ENCODE assay signal across 18 mouse cellular contexts in genomic region chr3:97876259-97876658, GRCm38 (mm10). TPM values are rescaled to one million over a fixed set of nuclear protein-coding genes. Genes with fewer than 3 reads are reported as not detected.
A peak's percentile ranks its signal among the peaks of the same experiment; 100 is the strongest.
DNase-seq lines count a peak whose midpoint lies in the region; ATAC-seq and TF ChIP-seq lines count a peak whose summit lies in the region.
"Had no signal": no experiment of that assay in that cellular context is flagged by ENCODE, and none has a peak within 500 bp of the region (broad histone marks: within the 10 kb centered on the region; RNA-seq: fewer than 3 reads in every experiment).

No protein-coding gene starts in this region.

- H3K9me3 ChIP-seq in forebrain, embryonic 15.5 days = no peaks in the 10 kb centered on the region
- H3K9me3 ChIP-seq in forebrain, embryonic 11.5 days (ENCODE audit: control insufficient read depth, low read length) = no peaks in the 10 kb centered on the region
- no peaks in the 10 kb centered on the region for H3K9me3 ChIP-seq in forebrain, postnatal 0 days (ENCODE audit: low read length)
- H3K9me3 ChIP-seq: embryonic facial prominence, embryonic 15.5 days; heart, embryonic 15.5 days; liver, embryonic 12.5 days had no signal

- no peaks in the 10 kb centered on the region for H3K36me3 ChIP-seq in forebrain, embryonic 15.5 days
- no peaks in the 10 kb centered on the region for H3K36me3 ChIP-seq in forebrain, embryonic 11.5 days (ENCODE audit: control insufficient read depth, insufficient read depth, low read length)
- H3K36me3 ChIP-seq in forebrain, postnatal 0 days (ENCODE audit: insufficient read depth) = no peaks in the 10 kb centered on the region
- H3K36me3 ChIP-seq: embryonic facial prominence, embryonic 15.5 days; heart, embryonic 15.5 days; liver, embryonic 12.5 days had no signal

- WGBS in forebrain, embryonic 15.5 days = 47% methylated on average over 8 of the region's 8 CpGs
- 62% methylated on average over 8 of the region's 8 CpGs for WGBS in forebrain, embryonic 11.5 days
- 37% methylated on average over 8 of the region's 8 CpGs for WGBS in forebrain, postnatal 0 days

- H3K27me3 ChIP-seq in forebrain, embryonic 15.5 days = no peaks in the 10 kb centered on the region
- H3K27me3 ChIP-seq in forebrain, embryonic 11.5 days (ENCODE audit: control insufficient read depth, insufficient read depth, low read length) = no peaks in the 10 kb centered on the region
- H3K27me3 ChIP-seq in forebrain, postnatal 0 days (ENCODE audit: insufficient read depth, low read length) = no peaks in the 10 kb centered on the region
- H3K27me3 ChIP-seq: embryonic facial prominence, embryonic 15.5 days; heart, embryonic 15.5 days; liver, embryonic 12.5 days had no signal

- no peak overlapping the region for H3K4me3 ChIP-seq in forebrain, embryonic 15.5 days
- no peak overlapping the region for H3K4me3 ChIP-seq in forebrain, embryonic 11.5 days (ENCODE audit: low read depth, low read length)
- H3K4me3 ChIP-seq in forebrain, postnatal 0 days (ENCODE audit: low read depth, low read length) = no peak overlapping the region
- H3K4me3 ChIP-seq: embryonic facial prominence, embryonic 15.5 days; heart, adult 2 months; heart, embryonic 15.5 days; left cerebral cortex, adult 2 months; liver, embryonic 12.5 days had no signal

- ATAC-seq in forebrain, embryonic 15.5 days (replicated peaks) = peak; percentile 82
- no peak for ATAC-seq in forebrain, embryonic 11.5 days (replicated peaks; ENCODE audit: low FRiP score)
- peak; percentile 19; the same call in 1 of the 2 replicates for ATAC-seq in forebrain, postnatal 0 days
- ATAC-seq: intestine, embryonic 16.5 days; liver, embryonic 12.5 days had no signal

- DNase-seq in forebrain, embryonic 11.5 days (ENCODE audit: low spot score) = no peak
- peak; percentile 29 for DNase-seq in 416B (ENCODE audit: low read depth)
- DNase-seq in NIH3T3 (ENCODE audit: low read depth) = peak; percentile 21
- peak; percentile 29 for DNase-seq in forebrain, postnatal 0 days
- no peak for DNase-seq in lung, postnatal 4 days
- DNase-seq in MN1 (ENCODE audit: low spot score) = no peak
- DNase-seq: cerebellum, postnatal 10 days; heart, adult 2 months; kidney, postnatal 14 days; lung, embryonic 14.5 days; retina, postnatal 1 day; thymus, postnatal 36 days had no signal

- H3K4me2 ChIP-seq in forebrain, embryonic 15.5 days (replicated peaks) = no peak overlapping the region
- no peak overlapping the region for H3K4me2 ChIP-seq in forebrain, embryonic 11.5 days (ENCODE audit: low read depth, low read length, severe bottlenecking)
- H3K4me2 ChIP-seq in forebrain, postnatal 0 days (ENCODE audit: low read depth) = no peak overlapping the region
- H3K4me2 ChIP-seq: embryonic facial prominence, embryonic 15.5 days; heart, embryonic 15.5 days; liver, embryonic 12.5 days; lung, embryonic 14.5 days had no signal

- H3K27ac ChIP-seq in forebrain, embryonic 15.5 days (replicated peaks) = 0 out of 2 replicates have a peak overlapping the region, but pooled peaks have one; percentile 46
- no peak overlapping the region for H3K27ac ChIP-seq in forebrain, embryonic 11.5 days (ENCODE audit: low read depth, low read length)
- no peak overlapping the region for H3K27ac ChIP-seq in forebrain, postnatal 0 days (ENCODE audit: low read depth, low read length)
- H3K27ac ChIP-seq: embryonic facial prominence, embryonic 15.5 days; heart, adult 2 months; heart, embryonic 15.5 days; left cerebral cortex, adult 2 months; liver, embryonic 12.5 days had no signal

- peaks cover 9% of the 10 kb centered on the region; the same call in 1 of the 2 replicates for H3K4me1 ChIP-seq in forebrain, embryonic 15.5 days
- H3K4me1 ChIP-seq in forebrain, embryonic 11.5 days (replicated peaks; ENCODE audit: control insufficient read depth, insufficient read depth, low read length) = no peaks in the 10 kb centered on the region
- no peaks in the 10 kb centered on the region for H3K4me1 ChIP-seq in forebrain, postnatal 0 days (ENCODE audit: insufficient read depth)
- H3K4me1 ChIP-seq: embryonic facial prominence, embryonic 15.5 days; liver, embryonic 12.5 days had no signal

- TF ChIP-seq CTCF in forebrain, postnatal 0 days (IDR thresholded peaks at IDR 0.05; ENCODE audit: low read depth) = no peak

- H3K9ac ChIP-seq in forebrain, embryonic 15.5 days (replicated peaks) = no peak overlapping the region
- H3K9ac ChIP-seq in forebrain, embryonic 11.5 days (ENCODE audit: low read length) = no peak overlapping the region
- H3K9ac ChIP-seq in forebrain, postnatal 0 days = no peak overlapping the region
- H3K9ac ChIP-seq: embryonic facial prominence, embryonic 15.5 days; heart, embryonic 15.5 days; liver, embryonic 12.5 days; lung, embryonic 14.5 days had no signal

RNA-seq across cellular contexts. Expression of gene Pde4dip, which starts 12.2 kb away (rescaled TPM):
- polyA plus RNA-seq in forebrain, embryonic 15.5 days (2015; fragmentation: Nextera tagmentation; extraction: Ambion mirVana) = 67.6 and 73.1 TPM in 2 replicates
- polyA plus RNA-seq in forebrain, embryonic 11.5 days (2014; fragmentation: Nextera tagmentation; extraction: Ambion mirVana) = 25.7 and 27.2 TPM in 2 replicates
- total RNA-seq in forebrain, postnatal 0 days (2014; rRNA removed) = 92.8 and 118 TPM in 2 replicates
- polyA plus RNA-seq in forebrain, postnatal 0 days (2015; fragmentation: Nextera tagmentation; extraction: Ambion mirVana) = 40.6 and 53.1 TPM in 2 replicates

RNA-seq across cellular contexts. Expression of gene Sec22b, which starts 24.7 kb away (rescaled TPM):
- 104 and 108 TPM in 2 replicates for polyA plus RNA-seq in forebrain, embryonic 15.5 days (2015; fragmentation: Nextera tagmentation; extraction: Ambion mirVana)
- 121 and 122 TPM in 2 replicates for polyA plus RNA-seq in forebrain, embryonic 11.5 days (2014; fragmentation: Nextera tagmentation; extraction: Ambion mirVana)
- total RNA-seq in forebrain, postnatal 0 days (2014; rRNA removed) = 71.3 and 73.9 TPM in 2 replicates
- 83.4 and 91.4 TPM in 2 replicates for polyA plus RNA-seq in forebrain, postnatal 0 days (2015; fragmentation: Nextera tagmentation; extraction: Ambion mirVana)

Comparison
In these comparisons a context has a peak if more than half of its experiments do, and no peak if none do; other contexts are left out.
1. DNase-seq: peak in 416B (single experiment), NIH3T3 (single experiment) and forebrain, postnatal 0 days (single experiment); none in forebrain, embryonic 11.5 days (single experiment), lung, postnatal 4 days (0 of 2) and MN1 (single experiment).